Comparison of ENCODE assay signal across 8 mouse cellular contexts in the genomic region with DNA sequence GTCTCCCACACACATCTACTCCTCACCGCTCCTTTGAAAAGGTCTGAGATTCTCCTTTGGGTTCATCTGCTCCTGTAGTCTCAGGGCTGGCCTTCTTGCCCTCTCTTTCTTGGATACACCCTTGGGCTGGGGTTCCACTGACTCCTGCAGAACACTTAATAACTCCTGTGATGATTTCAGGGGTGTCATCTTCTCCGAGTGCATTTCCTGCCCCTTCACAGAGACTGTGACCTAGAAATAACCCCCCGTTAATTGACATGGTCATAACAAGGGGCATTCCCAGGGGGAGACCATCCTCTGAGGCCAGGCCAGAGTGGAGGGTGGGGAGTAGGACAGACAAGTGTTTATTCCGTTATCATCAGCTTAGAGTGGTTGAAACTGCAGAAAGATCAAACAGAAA. TPM values are rescaled to one million over a fixed set of nuclear protein-coding genes. Genes with fewer than 3 reads are reported as not detected.
A peak's percentile ranks its signal among the peaks of the same experiment; 100 is the strongest.
DNase-seq lines count a peak whose midpoint lies in the region; ATAC-seq and TF ChIP-seq lines count a peak whose summit lies in the region.

No protein-coding gene starts in this region.

- H3K36me3 ChIP-seq in heart, adult 2 months (ENCODE audit: control insufficient read depth, insufficient read depth, low read length), result no peaks in the 10 kb centered on the region; the same call in 1 of the 2 replicates
- H3K36me3 ChIP-seq in CH12.LX (replicated peaks in 1 of 2; ENCODE audit: control insufficient read depth in 1 of 2, insufficient read depth in 1 of 2, low read length in 1 of 2), result peaks cover 19 to 47% of the 10 kb centered on the region in 2 experiments
- peaks cover 22% of the 10 kb centered on the region for H3K36me3 ChIP-seq in heart, postnatal 0 days (replicated peaks; ENCODE audit: control insufficient read depth, insufficient read depth, low read length)
- H3K36me3 ChIP-seq in liver, postnatal 0 days (replicated peaks; ENCODE audit: insufficient read depth, low read length), result peaks cover 23% of the 10 kb centered on the region

- peaks cover 8% of the 10 kb centered on the region for H3K4me1 ChIP-seq in heart, adult 2 months (ENCODE audit: control insufficient read depth, insufficient read depth, low read length)
- peaks cover 4 to 32% of the 10 kb centered on the region in 2 experiments; a peak in 3 of 4 replicates for H3K4me1 ChIP-seq in CH12.LX (ENCODE audit: control insufficient read depth in 1 of 2, insufficient read depth in 2 of 2)
- peaks cover 18% of the 10 kb centered on the region for H3K4me1 ChIP-seq in heart, postnatal 0 days (ENCODE audit: control insufficient read depth, insufficient read depth)
- peaks cover 15% of the 10 kb centered on the region for H3K4me1 ChIP-seq in liver, postnatal 0 days (ENCODE audit: insufficient read depth)

- in situ Hi-C loops in CH12.LX (cut with MboI; ENCODE audit: low pct_ligation_motif_present, low pct_unique_long_range_greater_than_20kb, low sequenced_read_pairs), result no loop called here

- no peaks in the 10 kb centered on the region for H3K27me3 ChIP-seq in heart, adult 2 months (ENCODE audit: control insufficient read depth, insufficient read depth, low read length)
- no peaks in the 10 kb centered on the region for H3K27me3 ChIP-seq in CH12.LX (replicated peaks)
- no peaks in the 10 kb centered on the region for H3K27me3 ChIP-seq in heart, postnatal 0 days (ENCODE audit: control insufficient read depth, insufficient read depth, low read length)
- H3K27me3 ChIP-seq in liver, postnatal 0 days (ENCODE audit: insufficient read depth, low read length), result no peaks in the 10 kb centered on the region

- no peak for ATAC-seq in heart, postnatal 0 days (ENCODE audit: insufficient read depth, low read depth)
- ATAC-seq in liver, postnatal 0 days, result no peak

- H3K4me2 ChIP-seq in CH12.LX (ENCODE audit: insufficient read depth, low read depth, poor library complexity, severe bottlenecking), result peak overlapping the region; percentile 94
- H3K4me2 ChIP-seq in heart, postnatal 0 days (ENCODE audit: low read depth, low read length), result peak overlapping the region; percentile 89
- H3K4me2 ChIP-seq in liver, postnatal 0 days (ENCODE audit: low read depth, low read length), result peak overlapping the region; percentile 88

- dilution Hi-C loops in CH12.LX (cut with MboI; ENCODE audit: extremely low pct_ligation_motif_present, extremely low pct_unique_long_range_greater_than_20kb, low sequenced_read_pairs), result no loop called here

- H3K27ac ChIP-seq in heart, adult 2 months, result no peak overlapping the region
- H3K27ac ChIP-seq in CH12.LX (ENCODE audit: insufficient read depth, low read depth), result no peak overlapping the region
- H3K27ac ChIP-seq in heart, postnatal 0 days (ENCODE audit: low read depth), result no peak overlapping the region
- H3K27ac ChIP-seq in liver, postnatal 0 days (ENCODE audit: low read depth), result peak overlapping the region; percentile 89; the same call in 1 of the 2 replicates

- TF ChIP-seq CTCF in heart, adult 2 months (IDR thresholded peaks at IDR 0.05), result no peak
- no peak for TF ChIP-seq CTCF in CH12.LX (conservative IDR thresholded peaks at IDR 0.05 in 1 of 2, IDR thresholded peaks at IDR 0.05 in 1 of 2; ENCODE audit: low read depth in 2 of 2, low read length in 2 of 2)
- TF ChIP-seq CTCF in heart, postnatal 0 days (IDR thresholded peaks at IDR 0.05; ENCODE audit: low read depth), result no peak
- TF ChIP-seq CTCF in liver, postnatal 0 days (IDR thresholded peaks at IDR 0.05; ENCODE audit: low read depth), result no peak

- H3K9me3 ChIP-seq in CH12.LX (replicated peaks; ENCODE audit: low read length), result no peaks in the 10 kb centered on the region
- no peaks in the 10 kb centered on the region for H3K9me3 ChIP-seq in heart, postnatal 0 days (replicated peaks; ENCODE audit: control insufficient read depth, low read length)
- no peaks in the 10 kb centered on the region for H3K9me3 ChIP-seq in liver, postnatal 0 days (ENCODE audit: low read length)

- peak overlapping the region; percentile 80 for H3K4me3 ChIP-seq in heart, adult 2 months
- H3K4me3 ChIP-seq in CH12.LX (replicated peaks in 1 of 3; ENCODE audit: low read depth in 2 of 3, low read length in 2 of 3, poor library complexity in 1 of 3), result peak overlapping the region; percentile 23 to 70 (median 55)
- peak overlapping the region; percentile 95 for H3K4me3 ChIP-seq in heart, postnatal 0 days (ENCODE audit: low read depth, low read length)
- peak overlapping the region; percentile 97 for H3K4me3 ChIP-seq in liver, postnatal 0 days (ENCODE audit: low read depth, low read length)

- TF ChIP-seq EP300 in heart, adult 2 months (IDR thresholded peaks at IDR 0.05; ENCODE audit: insufficient read depth, low read depth, low read length), result no peak
- no peak for TF ChIP-seq EP300 in CH12.LX (IDR thresholded peaks at IDR 0.05; ENCODE audit: low read length)
- TF ChIP-seq EP300 in heart, postnatal 0 days (IDR thresholded peaks at IDR 0.05; ENCODE audit: low read depth), result no peak
- TF ChIP-seq EP300 in liver, postnatal 0 days (IDR thresholded peaks at IDR 0.05; ENCODE audit: low read depth), result no peak

- TF ChIP-seq RAD21 in CH12.LX (IDR thresholded peaks at IDR 0.05; ENCODE audit: low read depth, low read length), result no peak

- H3K9ac ChIP-seq in heart, adult 2 months (ENCODE audit: low read depth, low read length), result peak overlapping the region; percentile 40; the same call in 1 of the 2 replicates
- H3K9ac ChIP-seq in CH12.LX (ENCODE audit: insufficient read depth, low read depth), result peak overlapping the region; percentile 87; the same call in 1 of the 2 replicates
- H3K9ac ChIP-seq in heart, postnatal 0 days (replicated peaks; ENCODE audit: low read depth, low read length), result 0 out of 2 replicates have a peak overlapping the region, but pooled peaks have one; percentile 35
- peak overlapping the region; percentile 92 for H3K9ac ChIP-seq in liver, postnatal 0 days (replicated peaks)

- no peak for TF ChIP-seq POLR2A in heart, adult 2 months (IDR thresholded peaks at IDR 0.05; ENCODE audit: insufficient read depth, low read depth, low read length)
- TF ChIP-seq POLR2A in CH12.LX (IDR thresholded peaks at IDR 0.05; ENCODE audit: low read depth, low read length), result no peak

- no peak for DNase-seq in heart, adult 2 months
- DNase-seq in heart, postnatal 4 days, result no peak
- DNase-seq in CH12.LX (ENCODE audit: extremely low read depth) (no peak), adipocyte (ENCODE audit: low spot score) (no peak)
- no peak for DNase-seq in heart, postnatal 0 days (ENCODE audit: low spot score)
- no peak for DNase-seq in liver, postnatal 0 days
- no peak for DNase-seq in ovary, adult 18-20 months (ENCODE audit: low spot score)
- no peak for DNase-seq in embryo, embryonic 10.5 days (ENCODE audit: low spot score)

- intact Hi-C loops in heart, adult 2 months (cut with DNase I), result no loop called here

- H3K79me2 ChIP-seq in heart, adult 2 months (replicated peaks; ENCODE audit: control insufficient read depth, insufficient read depth, low read length), result no peaks in the 10 kb centered on the region
- peaks cover 24% of the 10 kb centered on the region for H3K79me2 ChIP-seq in CH12.LX (replicated peaks; ENCODE audit: control insufficient read depth, extremely low read depth, insufficient read depth, poor library complexity, severe bottlenecking)

- WGBS in heart, adult 2 months, result 37% methylated on average over 4 of the region's 4 CpGs
- 39% methylated on average over 4 of the region's 4 CpGs for WGBS in heart, postnatal 0 days
- WGBS in liver, postnatal 0 days (ENCODE audit: insufficient replicate concordance), result 49% methylated on average over 4 of the region's 4 CpGs

RNA-seq across cellular contexts. Expression of a gene that starts 1.3 kb away (rescaled TPM):
- total RNA-seq in heart, adult 2 months (2021), result 10 to 100 TPM; 13.7 to 14.3 TPM
- polyA plus RNA-seq in heart, adult 2 months (2012; rRNA removed), result 18.5 and 22.8 TPM in 2 replicates
- total RNA-seq in heart, postnatal 4 days (2021), result 10 to 100 TPM; 23.5 to 23.8 TPM
- 27.8 and 29.1 TPM in 2 replicates for total RNA-seq in CH12.LX (2012; rRNA removed)
- total RNA-seq in CH12.LX (2014; rRNA removed), result 31.0 and 35.1 TPM in 2 replicates
- polyA plus RNA-seq in CH12.LX (2012; ENCODE audit: insufficient read length, low read depth), result 32.5 and 34.1 TPM in 2 replicates
- 9.6 and 20.8 TPM in 2 replicates for total RNA-seq in heart, postnatal 0 days (2014; rRNA removed; ENCODE audit: low replicate concordance)
- polyA plus RNA-seq in heart, postnatal 0 days (2015; fragmentation: Nextera tagmentation; extraction: Ambion mirVana), result 12.3 and 13.0 TPM in 2 replicates
- polyA plus RNA-seq in liver, postnatal 0 days (2015; fragmentation: Nextera tagmentation; extraction: Ambion mirVana), result 8.1 and 9.7 TPM in 2 replicates

RNA-seq across cellular contexts. Expression of a gene that starts 1.8 kb away (rescaled TPM):
- total RNA-seq in heart, adult 2 months (2021), result 1 to 10 TPM; 5.2 to 6.4 TPM
- 2.0 and 2.3 TPM in 2 replicates for polyA plus RNA-seq in heart, adult 2 months (2012; rRNA removed)
- 1 to 10 TPM; 7.6 to 8.3 TPM for total RNA-seq in heart, postnatal 4 days (2021)
- total RNA-seq in CH12.LX (2012; rRNA removed) (6.8 and 7.4 TPM in 2 replicates), CH12.LX (2014; rRNA removed) (4.9 and 5.4 TPM in 2 replicates)
- polyA plus RNA-seq in CH12.LX (2012; ENCODE audit: insufficient read length, low read depth), result 7.0 and 7.3 TPM in 2 replicates
- 4.2 and 4.8 TPM in 2 replicates for total RNA-seq in heart, postnatal 0 days (2014; rRNA removed; ENCODE audit: low replicate concordance)
- polyA plus RNA-seq in heart, postnatal 0 days (2015; fragmentation: Nextera tagmentation; extraction: Ambion mirVana), result 5.1 and 5.6 TPM in 2 replicates
- polyA plus RNA-seq in liver, postnatal 0 days (2015; fragmentation: Nextera tagmentation; extraction: Ambion mirVana), result 3.9 and 4.4 TPM in 2 replicates

RNA-seq across cellular contexts. Expression of a gene that starts 28.7 kb away (rescaled TPM):
- 10 to 100 TPM; 10.8 to 11.5 TPM for total RNA-seq in heart, adult 2 months (2021)
- 6.2 and 9.9 TPM in 2 replicates for polyA plus RNA-seq in heart, adult 2 months (2012; rRNA removed)
- total RNA-seq in heart, postnatal 4 days (2021), result 10 to 100 TPM; 11.2 to 14.3 TPM
- 9.3 and 10.6 TPM in 2 replicates for total RNA-seq in CH12.LX (2012; rRNA removed)
- total RNA-seq in CH12.LX (2014; rRNA removed), result 5.7 and 6.4 TPM in 2 replicates
- 11.7 and 12.3 TPM in 2 replicates for polyA plus RNA-seq in CH12.LX (2012; ENCODE audit: insufficient read length, low read depth)
- 6.1 and 8.4 TPM in 2 replicates for total RNA-seq in heart, postnatal 0 days (2014; rRNA removed; ENCODE audit: low replicate concordance)
- 15.4 and 19.1 TPM in 2 replicates for polyA plus RNA-seq in heart, postnatal 0 days (2015; fragmentation: Nextera tagmentation; extraction: Ambion mirVana)
- 10.0 and 10.2 TPM in 2 replicates for polyA plus RNA-seq in liver, postnatal 0 days (2015; fragmentation: Nextera tagmentation; extraction: Ambion mirVana)

RNA-seq across cellular contexts. Expression of a gene that starts 28.9 kb away (rescaled TPM):
- 1 to 10 TPM; 8.6 to 9.1 TPM for total RNA-seq in heart, adult 2 months (2021)
- polyA plus RNA-seq in heart, adult 2 months (2012; rRNA removed), result 4.6 and 11.1 TPM in 2 replicates
- total RNA-seq in heart, postnatal 4 days (2021), result 10 to 100 TPM; 11.8 to 12.3 TPM
- total RNA-seq in CH12.LX (2012; rRNA removed) (7.3 and 8.1 TPM in 2 replicates), CH12.LX (2014; rRNA removed) (12.5 and 12.8 TPM in 2 replicates)
- 10.0 and 10.4 TPM in 2 replicates for polyA plus RNA-seq in CH12.LX (2012; ENCODE audit: insufficient read length, low read depth)
- total RNA-seq in heart, postnatal 0 days (2014; rRNA removed; ENCODE audit: low replicate concordance), result 13.1 and 15.3 TPM in 2 replicates
- polyA plus RNA-seq in heart, postnatal 0 days (2015; fragmentation: Nextera tagmentation; extraction: Ambion mirVana), result 13.4 and 14.4 TPM in 2 replicates
- polyA plus RNA-seq in liver, postnatal 0 days (2015; fragmentation: Nextera tagmentation; extraction: Ambion mirVana), result 5.5 and 7.3 TPM in 2 replicates

RNA-seq across cellular contexts. Expression of a gene that starts 59.6 kb away (rescaled TPM):
- total RNA-seq in heart, adult 2 months (2021), result not detected
- 0.04 TPM in 1 of 2 replicates, not detected in the other for polyA plus RNA-seq in heart, adult 2 months (2012; rRNA removed)
- total RNA-seq in heart, postnatal 4 days (2021), result not detected
- total RNA-seq in CH12.LX (2012; rRNA removed), result not detected in 2 replicates
- total RNA-seq in CH12.LX (2014; rRNA removed), result not detected in 2 replicates
- polyA plus RNA-seq in CH12.LX (2012; ENCODE audit: insufficient read length, low read depth), result not detected in 2 replicates
- not detected in 2 replicates for total RNA-seq in heart, postnatal 0 days (2014; rRNA removed; ENCODE audit: low replicate concordance)
- polyA plus RNA-seq in heart, postnatal 0 days (2015; fragmentation: Nextera tagmentation; extraction: Ambion mirVana), result not detected in 2 replicates
- not detected in 2 replicates for polyA plus RNA-seq in liver, postnatal 0 days (2015; fragmentation: Nextera tagmentation; extraction: Ambion mirVana)

Comparison
In these comparisons a context has a peak if more than half of its experiments do, and no peak if none do; other contexts are left out.
1. H3K9ac ChIP-seq: peak in every context shown above with its lines; median percentile 92 in liver, postnatal 0 days; 87 in CH12.LX; 40 in heart, adult 2 months; 35 in heart, postnatal 0 days.